Mouse (Mus musculus): ENCODE results near the gene Pef1.

DNA sequence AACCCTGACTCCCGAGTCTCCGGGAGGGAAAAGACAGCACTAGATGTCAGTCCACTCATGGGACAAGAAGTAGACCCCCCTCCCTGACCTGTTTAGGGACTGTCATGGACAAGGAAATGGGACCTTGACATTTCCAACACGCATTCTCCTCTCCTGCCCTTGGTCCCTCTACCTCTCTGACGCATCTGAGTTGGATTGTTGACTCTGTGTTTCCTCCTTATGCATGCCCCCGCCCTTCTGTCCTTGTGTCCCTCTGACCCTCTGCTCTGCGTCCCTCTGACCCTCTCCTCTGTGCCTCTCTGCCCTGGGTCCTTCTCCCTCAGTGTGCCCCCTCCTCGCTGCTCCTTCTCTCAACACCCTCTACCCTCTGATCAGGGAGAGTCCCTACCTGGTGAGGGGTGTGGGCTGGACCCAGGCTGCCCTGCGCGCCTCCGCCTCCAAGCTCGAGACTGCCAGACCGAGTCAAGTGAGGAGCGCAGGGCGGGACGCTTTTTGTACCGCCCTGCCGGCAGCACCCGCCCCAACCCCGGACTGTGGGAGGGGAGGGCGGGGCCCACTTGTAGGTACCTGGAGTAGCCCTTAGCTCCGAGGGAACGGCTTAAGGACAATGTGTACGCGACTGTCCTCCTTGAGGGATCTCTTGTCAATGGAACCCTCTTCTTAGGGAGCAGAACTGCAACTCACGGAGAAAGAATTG is 72.1 kb downstream of the Pef1 start:
- no peak for TF ChIP-seq POLR2A (IDR thresholded peaks at IDR 0.05; ENCODE audit: insufficient read depth, low read length)
- TF ChIP-seq CTCF (IDR thresholded peaks at IDR 0.05; ENCODE audit: low read depth, low read length) = no peak

All from ES-Bruce4 (cell line).